Mouse (Mus musculus): Measurements from ENCODE around the gene Xpot.

- no peak for TF ChIP-seq CTCF (IDR thresholded peaks at IDR 0.05; ENCODE audit: extremely low read depth, insufficient read length, insufficient replicate concordance, low read depth, low read length)
- no peak for TF ChIP-seq POLR2A (IDR thresholded peaks at IDR 0.05; ENCODE audit: low read depth, low read length)
These were observed 22.6 kb downstream of the Xpot start for GRCm38 (mm10) chr10:121603556-121603955.
